Mouse (Mus musculus): ENCODE results near the gene Zranb2. TPM values are rescaled to one million over a fixed set of nuclear protein-coding genes. Genes with fewer than 3 reads are reported as not detected.
A peak's percentile ranks its signal among the peaks of the same experiment; 100 is the strongest.

The Zranb2 gene
- total RNA-seq, 1 experiment from 2014 or later = 105 TPM

DNA sequence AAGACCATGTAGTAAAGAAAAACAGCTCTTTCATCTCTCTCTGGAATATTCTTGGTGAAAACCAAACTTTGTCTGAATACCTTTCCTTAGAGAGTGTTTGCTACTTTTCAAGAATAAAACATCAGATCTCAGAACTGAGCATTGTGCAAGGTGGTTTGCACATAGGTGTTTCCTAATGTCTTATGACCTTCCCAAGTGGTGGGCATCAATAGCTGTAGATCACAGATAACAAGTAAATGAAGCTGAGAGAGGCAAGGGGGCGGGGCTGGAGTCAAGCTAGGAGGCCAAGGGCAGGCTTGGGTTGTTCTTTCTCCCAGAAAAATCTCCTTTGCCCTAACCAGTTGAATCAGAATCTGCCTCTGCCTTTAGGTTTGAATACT lies 42.4 kb downstream of the Zranb2 start:
- no peak for ATAC-seq (ENCODE audit: extremely low read depth, insufficient number of reproducible peaks, low FRiP score, poor library complexity, severe bottlenecking)

DNA sequence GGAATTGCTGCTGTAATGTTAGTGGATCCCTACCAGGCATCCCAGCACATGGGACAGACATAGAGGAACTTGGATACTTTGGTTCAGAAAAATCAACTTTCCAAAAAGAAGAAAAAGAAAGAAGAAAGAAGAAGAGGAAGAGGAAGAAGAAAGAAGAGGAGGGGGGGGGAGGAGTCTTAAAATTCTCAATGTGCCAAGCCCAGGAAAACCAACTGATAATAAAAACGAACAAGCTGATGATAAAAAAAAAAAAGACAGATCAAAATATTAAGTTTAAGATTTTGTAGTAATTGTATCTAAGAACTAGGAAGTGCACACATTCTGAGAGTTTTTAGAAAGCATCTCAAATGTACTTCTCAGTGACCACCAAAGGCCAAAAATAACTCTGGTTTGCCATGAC lies 42.9 kb downstream of the Zranb2 start:
- ATAC-seq (ENCODE audit: extremely low read depth, insufficient number of reproducible peaks, low FRiP score, poor library complexity, severe bottlenecking) = no peak

DNA sequence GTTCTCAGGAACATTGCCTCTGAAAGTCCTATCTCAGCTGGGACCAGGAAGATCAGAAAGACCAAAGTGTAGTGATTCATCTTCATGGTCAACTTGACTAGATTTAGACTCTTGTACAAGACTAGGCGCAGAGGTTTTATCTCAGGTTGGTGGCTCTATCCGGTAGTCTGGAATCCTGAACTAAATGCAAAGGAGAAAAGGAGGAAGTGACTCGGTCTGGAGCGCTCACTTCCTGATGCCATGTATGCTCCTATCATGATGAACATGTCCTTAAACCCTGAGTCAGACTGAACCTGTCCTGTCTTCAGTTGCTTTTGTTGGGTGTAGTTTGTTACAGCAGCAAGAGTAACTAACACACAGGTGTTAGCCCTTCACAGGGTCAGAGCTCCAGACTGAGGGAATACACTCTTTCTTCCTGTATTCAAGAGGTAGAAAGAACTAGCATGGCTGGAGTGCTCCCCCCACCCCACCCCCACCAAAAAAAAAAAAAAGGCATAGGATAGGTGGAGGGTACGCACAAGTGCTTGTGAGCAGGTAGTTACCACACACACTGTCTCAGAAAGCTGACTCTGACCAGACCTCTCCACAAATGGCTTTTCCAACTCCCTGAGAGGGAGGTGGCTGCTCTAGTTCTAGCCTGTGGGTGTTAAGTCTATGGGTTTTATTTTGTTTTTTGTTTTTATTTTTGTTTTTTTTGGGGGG lies 44.7 kb downstream of the Zranb2 start:
- ATAC-seq (ENCODE audit: extremely low read depth, insufficient number of reproducible peaks, low FRiP score, poor library complexity, severe bottlenecking) = no peak

DNA sequence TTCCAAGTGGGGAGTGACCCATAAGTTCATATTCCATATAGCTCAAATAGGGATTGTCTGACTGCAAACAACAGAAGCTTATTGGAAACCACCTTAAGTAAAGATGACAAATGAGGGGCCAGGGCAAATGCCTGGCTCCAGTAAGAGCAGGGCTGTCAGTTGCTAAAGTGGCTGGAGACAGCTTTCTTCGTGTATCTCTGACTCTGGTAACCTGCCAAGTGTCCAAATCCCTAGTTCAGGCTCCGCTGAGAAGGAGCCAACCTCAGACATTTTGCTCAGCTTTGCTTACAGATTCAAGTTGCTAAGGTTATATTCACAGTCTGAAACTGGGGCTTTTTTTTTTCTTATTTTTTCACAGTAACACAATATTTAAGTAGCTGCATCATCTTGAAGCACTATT lies 45.4 kb downstream of the Zranb2 start:
- ATAC-seq (ENCODE audit: extremely low read depth, insufficient number of reproducible peaks, low FRiP score, poor library complexity, severe bottlenecking) = no peak

DNA sequence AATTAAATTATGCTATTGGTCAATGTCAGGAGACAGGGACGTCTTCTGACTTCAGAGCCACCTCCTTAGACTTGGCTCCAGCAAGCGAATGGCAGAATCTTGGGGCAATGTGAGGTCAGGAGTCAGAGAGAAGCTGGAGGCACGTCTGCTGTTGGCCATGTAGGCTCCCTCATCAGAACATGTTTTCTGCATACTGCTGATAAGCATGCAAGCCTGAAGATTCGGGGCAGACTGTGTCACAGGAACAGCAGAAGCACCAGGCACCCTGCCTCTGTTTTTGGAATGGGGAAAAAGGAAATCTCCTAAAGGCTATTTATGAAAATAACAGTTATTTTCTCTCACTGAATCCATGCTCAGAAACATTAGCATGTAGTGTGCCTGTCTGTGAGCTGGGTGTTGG lies 46.3 kb downstream of the Zranb2 start:
- ATAC-seq (ENCODE audit: extremely low read depth, insufficient number of reproducible peaks, low FRiP score, poor library complexity, severe bottlenecking) = no peak

DNA sequence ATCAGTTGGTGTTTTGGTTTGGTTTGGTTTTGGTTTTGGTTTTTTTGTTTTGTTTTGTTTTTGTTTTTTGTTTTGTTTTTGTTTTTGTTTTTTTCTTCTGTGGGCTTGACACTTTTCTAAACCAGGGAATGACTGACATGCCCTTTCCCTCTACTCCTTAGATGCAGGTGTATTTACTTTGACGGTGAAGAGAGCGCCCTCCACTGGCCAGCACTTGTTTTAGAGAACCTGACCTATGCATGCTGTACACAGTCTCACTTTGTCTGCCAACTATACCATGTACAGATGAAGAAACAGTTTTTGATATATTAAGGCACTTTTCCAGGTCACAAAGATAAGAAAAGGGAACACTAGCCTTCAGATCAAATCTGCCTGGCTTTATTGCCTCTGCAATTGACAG lies 47.8 kb downstream of the Zranb2 start:
- ATAC-seq (ENCODE audit: extremely low read depth, insufficient number of reproducible peaks, low FRiP score, poor library complexity, severe bottlenecking) = 0 out of 2 replicates have a peak, but pooled peaks have one; percentile 33

DNA sequence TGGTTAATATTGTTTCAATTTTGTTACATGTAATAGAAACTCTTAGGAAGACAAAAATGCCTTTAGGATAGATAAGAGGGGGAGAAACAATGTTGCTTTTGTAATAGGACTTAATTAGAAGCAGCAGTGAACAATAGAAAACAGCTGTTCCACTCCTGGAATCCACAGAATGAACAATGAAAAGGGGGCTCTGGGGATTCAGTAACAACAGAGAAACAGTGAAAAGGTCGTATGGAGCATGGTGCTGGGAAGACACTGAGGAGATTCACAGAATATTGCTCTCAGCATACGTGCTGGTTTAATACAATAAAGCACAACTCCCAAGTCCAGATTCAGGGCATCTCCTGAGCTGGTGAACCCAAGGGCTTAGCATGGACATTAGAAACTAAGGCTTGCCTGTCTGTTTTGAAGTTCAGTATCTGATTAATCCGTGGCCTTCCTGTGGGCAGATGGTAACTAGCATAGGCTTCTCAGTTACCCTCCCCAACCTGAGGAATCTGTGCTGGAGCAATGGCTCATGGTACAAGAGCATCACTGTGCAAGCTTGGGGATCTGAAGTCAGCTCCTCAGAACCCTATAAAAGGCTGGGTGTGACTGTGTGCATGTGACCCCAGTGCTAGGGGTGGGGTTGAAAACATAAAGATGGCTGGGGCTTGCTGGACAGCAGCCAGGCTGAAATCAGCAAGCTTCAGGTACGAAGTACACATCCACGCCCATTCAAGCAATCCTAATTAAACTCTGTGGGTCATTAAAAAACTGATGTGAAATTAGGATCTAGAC lies 48.9 kb downstream of the Zranb2 start:
- ATAC-seq (ENCODE audit: extremely low read depth, insufficient number of reproducible peaks, low FRiP score, poor library complexity, severe bottlenecking) = no peak

DNA sequence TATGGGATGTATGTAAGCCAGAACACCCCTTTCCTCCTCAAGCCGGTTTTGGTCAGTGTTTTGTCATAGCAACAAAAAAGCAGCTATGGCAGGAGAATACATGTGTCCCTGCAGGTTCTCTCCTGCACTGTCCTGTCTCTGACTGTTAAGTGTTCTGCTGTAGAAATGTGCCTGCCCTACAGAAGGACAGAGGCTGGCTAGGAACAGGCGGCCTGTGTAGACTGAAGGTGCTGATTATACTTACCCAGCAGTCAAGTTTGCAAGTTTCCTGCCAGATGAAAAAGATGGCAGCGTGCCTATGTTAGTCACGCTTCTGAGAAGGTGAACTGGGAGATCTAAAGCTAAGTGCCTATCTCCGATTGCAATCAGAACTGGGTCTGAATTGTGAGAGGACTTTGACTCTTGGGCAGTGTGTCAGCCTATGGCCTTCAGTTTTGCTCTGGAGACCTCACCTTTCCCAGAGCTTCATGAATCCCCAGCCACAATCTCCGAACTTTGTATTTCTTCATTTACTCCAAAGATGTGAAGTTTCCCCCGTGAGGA lies 63.9 kb downstream of the Zranb2 start:
- no peak for ATAC-seq (ENCODE audit: extremely low read depth, insufficient number of reproducible peaks, low FRiP score, poor library complexity, severe bottlenecking)

Other genes starting within 250 kb of the Zranb2 start
- gene Ptger3, start 32.7 kb downstream of the Zranb2 start, total RNA-seq (2017) = 0.37 and 0.58 TPM in 2 replicates

Data from neutrophil, adult 5-6 weeks (primary cell).